Mouse (Mus musculus) hindbrain, postnatal 0 days (tissue): ENCODE measurements around the gene Macrod2. TPM values are rescaled to one million over a fixed set of nuclear protein-coding genes. Genes with fewer than 3 reads are reported as not detected.

Experiments
- ATAC-seq: fragments of 200-750 bp; cut with Nextera tagmentation; 2 replicates; pipeline ENCODE4 v1.8.0; 2017; ENCODE audit warnings: mild to moderate bottlenecking, moderate TSS enrichment, moderate library complexity
- DNase-seq: peaks from one replicate; pipeline ENCODE4 v3.0.0-alpha.2; 2015; ENCODE audit warnings: low spot score
- H3K27ac ChIP-seq: fragments of 300-500 bp; sonication (generic); 2 replicates; pipeline ENCODE4 v1.5.1; 2014; ENCODE audit warnings: mild to moderate bottlenecking
- H3K27me3 ChIP-seq: fragments of 300-500 bp; sonication (generic); 2 replicates; pipeline ENCODE4 v1.6.1; 2014; ENCODE audit warnings: low read length, mixed read lengths; ENCODE audit not compliant: insufficient read depth
- H3K36me3 ChIP-seq: fragments of 300-500 bp; sonication (generic); 2 replicates; pipeline ENCODE4 v1.6.1; 2014; ENCODE audit warnings: low read length, mixed read lengths; ENCODE audit not compliant: insufficient read depth
- H3K4me1 ChIP-seq: fragments of 300-500 bp; sonication (generic); 2 replicates; pipeline ENCODE4 v1.6.1; 2014; ENCODE audit warnings: antibody characterized with exemption, low read length, mixed read lengths; ENCODE audit not compliant: insufficient read depth
- H3K4me2 ChIP-seq: fragments of 300-500 bp; sonication (generic); 2 replicates; pipeline ENCODE4 v1.6.1; 2014; ENCODE audit warnings: low read depth, mild to moderate bottlenecking, low read length, moderate library complexity, mixed read lengths
- H3K4me3 ChIP-seq: fragments of 300-500 bp; sonication (generic); 2 replicates; pipeline ENCODE4 v1.5.1; 2014; ENCODE audit warnings: low read length
- H3K9ac ChIP-seq: fragments of 300-500 bp; sonication (generic); replicated peaks from 2 replicates; pipeline ENCODE4 v1.6.1; 2014; ENCODE audit warnings: mild to moderate bottlenecking, low read length, moderate library complexity, mixed read lengths
- H3K9me3 ChIP-seq: fragments of 300-500 bp; sonication (generic); 2 replicates; pipeline ENCODE4 v1.6.1; 2016; ENCODE audit warnings: low read length, mixed read lengths
- CTCF ChIP-seq: IDR thresholded peaks from 2 replicates; pipeline ENCODE4 v1.5.1; 2016; ENCODE audit warnings: antibody characterized with exemption, control low read depth, low read depth
- WGBS: fragments of 180-500 bp; shearing (Covaris S2); extraction: QIAGEN DNeasy Blood & Tissue Kit; methylation state at CpG from one replicate; pipeline ENCODE4 v1.1.7; 2014; 5-methylcytosine and 5-hydroxymethylcytosine counted together
- polyA plus RNA-seq: library from polyadenylated mRNA; unstranded; fragments of >200 nt; fragmentation: Nextera tagmentation; extraction: Ambion mirVana; gene quantifications from 2 replicates; pipeline ENCODE4 v1.2.1, GENCODE M21; 2015
- total RNA-seq: library from RNA; depleted of rRNA; stranded (reverse); fragments of >200 nt; gene quantifications from 2 replicates; pipeline ENCODE4 v1.2.3, GENCODE M21; 2014

Gene Macrod2
- total and polyA plus RNA-seq, 2 experiments from 2014 or later = 18.3 to 60.0 TPM

GRCm38 (mm10) chr2:142222137-142222921 is 1827.2 kb downstream of the Macrod2 start:
- no peak for TF ChIP-seq CTCF
- peak; percentile 71 for ATAC-seq
- WGBS = 44% methylated on average over 8 of the region's 8 CpGs

GRCm38 (mm10) chr2:142222926-142223325 is 1827.8 kb downstream of the Macrod2 start:
- H3K4me2 ChIP-seq = no peak overlapping the region
- WGBS = 62% methylated on average over 5 of the region's 5 CpGs
- no peaks in the 10 kb centered on the region for H3K36me3 ChIP-seq
- H3K27me3 ChIP-seq = no peaks in the 10 kb centered on the region
- H3K4me1 ChIP-seq = no peaks in the 10 kb centered on the region
- no peak for DNase-seq
- TF ChIP-seq CTCF = no peak
- no peak overlapping the region for H3K4me3 ChIP-seq
- no peak overlapping the region for H3K9ac ChIP-seq
- no peaks in the 10 kb centered on the region for H3K9me3 ChIP-seq
- no peak overlapping the region for H3K27ac ChIP-seq
- no peak for ATAC-seq

More at GRCm38 (mm10) chr2:142222137-142222921, 1827.2 kb downstream of the Macrod2 start:
- Histone ChIP-seq H3K27me3 (no peaks in the 10 kb centered on the region), H3K9me3 (no peaks in the 10 kb centered on the region), H3K4me3 (no peak overlapping the region), H3K9ac (no peak overlapping the region), H3K36me3 (no peaks in the 10 kb centered on the region), H3K27ac (no peak overlapping the region; the same call in 1 of the 2 replicates), H3K4me1 (no peaks in the 10 kb centered on the region), H3K4me2 (no peak overlapping the region)
- DNase-seq = peak; percentile 54

GRCm38 (mm10) chr2:142230985-142231549 is 1836.0 kb downstream of the Macrod2 start:
- no peak for ATAC-seq
- Histone ChIP-seq H3K4me2 (no peak overlapping the region), H3K27me3 (no peaks in the 10 kb centered on the region), H3K27ac (no peak overlapping the region), H3K4me3 (no peak overlapping the region), H3K9me3 (no peaks in the 10 kb centered on the region), H3K4me1 (no peaks in the 10 kb centered on the region), H3K9ac (no peak overlapping the region), H3K36me3 (no peaks in the 10 kb centered on the region)
- no peak for TF ChIP-seq CTCF
- WGBS = 58% methylated on average over 4 of the region's 4 CpGs
- DNase-seq = peak; percentile 9

GRCm38 (mm10) chr2:142232828-142233227 is 1837.7 kb downstream of the Macrod2 start:
- DNase-seq = no peak
- WGBS = 89% methylated on average over 9 of the region's 9 CpGs

GRCm38 (mm10) chr2:142243483-142243882 is 1848.4 kb downstream of the Macrod2 start:
- TF ChIP-seq CTCF = no peak
- no peaks in the 10 kb centered on the region for H3K27me3 ChIP-seq
- H3K27ac ChIP-seq = no peak overlapping the region
- ATAC-seq (no peak), DNase-seq (no peak)
- H3K9ac ChIP-seq = no peak overlapping the region
- H3K4me2 ChIP-seq = no peak overlapping the region
- no peaks in the 10 kb centered on the region for H3K36me3 ChIP-seq
- H3K4me3 ChIP-seq = no peak overlapping the region
- 81% methylated on average over 4 of the region's 4 CpGs for WGBS
- H3K4me1 ChIP-seq = no peaks in the 10 kb centered on the region
- no peaks in the 10 kb centered on the region for H3K9me3 ChIP-seq

More at GRCm38 (mm10) chr2:142232828-142233227, 1837.7 kb downstream of the Macrod2 start:
- no peaks in the 10 kb centered on the region for H3K4me1 ChIP-seq
- no peak overlapping the region for H3K9ac ChIP-seq
- H3K36me3 ChIP-seq = no peaks in the 10 kb centered on the region
- H3K4me3 ChIP-seq = no peak overlapping the region
- no peaks in the 10 kb centered on the region for H3K9me3 ChIP-seq
- H3K27ac ChIP-seq = no peak overlapping the region
- TF ChIP-seq CTCF = no peak
- no peak overlapping the region for H3K4me2 ChIP-seq
- ATAC-seq = no peak
- H3K27me3 ChIP-seq = no peaks in the 10 kb centered on the region

- H3K9me3 ChIP-seq = no peaks in the 10 kb centered on the region
- H3K27ac ChIP-seq = no peak overlapping the region
- no peaks in the 10 kb centered on the region for H3K4me1 ChIP-seq
- no peak overlapping the region for H3K9ac ChIP-seq
- ATAC-seq (no peak), DNase-seq (no peak)
- no peaks in the 10 kb centered on the region for H3K36me3 ChIP-seq
- H3K4me3 ChIP-seq = no peak overlapping the region
- TF ChIP-seq CTCF = no peak
- H3K4me2 ChIP-seq = no peak overlapping the region
- WGBS = 72% methylated on average over 4 of the region's 4 CpGs
- no peaks in the 10 kb centered on the region for H3K27me3 ChIP-seq
Measured at GRCm38 (mm10) chr2:142250383-142250782, 1855.3 kb downstream of the Macrod2 start.

GRCm38 (mm10) chr2:142251518-142251917 is 1856.4 kb downstream of the Macrod2 start:
- Histone ChIP-seq H3K27me3 (no peaks in the 10 kb centered on the region), H3K36me3 (no peaks in the 10 kb centered on the region), H3K4me2 (no peak overlapping the region), H3K4me3 (no peak overlapping the region), H3K4me1 (no peaks in the 10 kb centered on the region), H3K27ac (no peak overlapping the region), H3K9ac (no peak overlapping the region), H3K9me3 (no peaks in the 10 kb centered on the region)
- ATAC-seq = no peak
- peak; percentile 22 for DNase-seq
- TF ChIP-seq CTCF = peak; percentile 50
- 76% methylated on average over 2 of the region's 2 CpGs for WGBS
